Mouse (Mus musculus): ENCODE data around the gene Hs6st3. TPM values are rescaled to one million over a fixed set of nuclear protein-coding genes. Genes with fewer than 3 reads are reported as not detected.

Gene Hs6st3
- polyA plus RNA-seq, 1 experiment from 2014 or later, result 0.11 TPM

- no peak for ATAC-seq (ENCODE audit: low FRiP score, low TSS enrichment)
- Histone ChIP-seq H3K4me3 (ENCODE audit: low read depth, low read length) (no peak overlapping the region), H3K4me2 (replicated peaks; ENCODE audit: low read depth) (no peak overlapping the region), H3K9me3 (ENCODE audit: control insufficient read depth, low read length) (no peaks in the 10 kb centered on the region), H3K27ac (replicated peaks) (no peak overlapping the region), H3K4me1 (replicated peaks; ENCODE audit: control insufficient read depth, insufficient read depth) (no peaks in the 10 kb centered on the region), H3K27me3 (ENCODE audit: control insufficient read depth, insufficient read depth, low read length) (no peaks in the 10 kb centered on the region), H3K9ac (ENCODE audit: low read length) (no peak overlapping the region), H3K36me3 (ENCODE audit: control insufficient read depth, insufficient read depth, low read length) (no peaks in the 10 kb centered on the region)
- DNase-seq (ENCODE audit: low spot score), result no peak
- 84% methylated on average over 3 of the region's 3 CpGs for WGBS
- no peak for TF ChIP-seq EP300 (optimal IDR thresholded peaks at IDR 0.05)
- TF ChIP-seq CTCF (IDR thresholded peaks at IDR 0.05; ENCODE audit: low read depth), result no peak
Observed at GRCm38 (mm10) chr14:119714712-119715111, 576.6 kb downstream of the Hs6st3 start.

- 50% methylated on average over 1 of the region's 1 CpGs for WGBS
- no peak for ATAC-seq (ENCODE audit: low FRiP score, low TSS enrichment)
- no peak overlapping the region for H3K27ac ChIP-seq (replicated peaks)
Observed at GRCm38 (mm10) chr14:119717323-119717722, 579.2 kb downstream of the Hs6st3 start.

GRCm38 (mm10) chr14:119725102-119725501 is 587.0 kb downstream of the Hs6st3 start:
- DNase-seq (ENCODE audit: low spot score) (no peak), ATAC-seq (ENCODE audit: low FRiP score, low TSS enrichment) (no peak)
- Histone ChIP-seq H3K9ac (ENCODE audit: low read length) (no peak overlapping the region), H3K4me2 (replicated peaks; ENCODE audit: low read depth) (no peak overlapping the region), H3K27me3 (ENCODE audit: control insufficient read depth, insufficient read depth, low read length) (no peaks in the 10 kb centered on the region), H3K9me3 (ENCODE audit: control insufficient read depth, low read length) (no peaks in the 10 kb centered on the region), H3K36me3 (ENCODE audit: control insufficient read depth, insufficient read depth, low read length) (no peaks in the 10 kb centered on the region), H3K4me1 (replicated peaks; ENCODE audit: control insufficient read depth, insufficient read depth) (no peaks in the 10 kb centered on the region), H3K4me3 (ENCODE audit: low read depth, low read length) (no peak overlapping the region), H3K27ac (replicated peaks) (no peak overlapping the region)
- TF ChIP-seq CTCF (IDR thresholded peaks at IDR 0.05; ENCODE audit: low read depth) (no peak), EP300 (optimal IDR thresholded peaks at IDR 0.05) (no peak)
- WGBS, result 58% methylated on average over 6 of the region's 6 CpGs

More at GRCm38 (mm10) chr14:119717323-119717722, 579.2 kb downstream of the Hs6st3 start:
- H3K9ac ChIP-seq (ENCODE audit: low read length), result no peak overlapping the region
- no peaks in the 10 kb centered on the region for H3K9me3 ChIP-seq (ENCODE audit: control insufficient read depth, low read length)
- TF ChIP-seq CTCF (IDR thresholded peaks at IDR 0.05; ENCODE audit: low read depth) (no peak), EP300 (optimal IDR thresholded peaks at IDR 0.05) (no peak)
- DNase-seq (ENCODE audit: low spot score), result no peak
- H3K4me3 ChIP-seq (ENCODE audit: low read depth, low read length), result no peak overlapping the region
- H3K4me2 ChIP-seq (replicated peaks; ENCODE audit: low read depth), result no peak overlapping the region
- H3K36me3 ChIP-seq (ENCODE audit: control insufficient read depth, insufficient read depth, low read length), result no peaks in the 10 kb centered on the region
- no peaks in the 10 kb centered on the region for H3K4me1 ChIP-seq (replicated peaks; ENCODE audit: control insufficient read depth, insufficient read depth)
- no peaks in the 10 kb centered on the region for H3K27me3 ChIP-seq (ENCODE audit: control insufficient read depth, insufficient read depth, low read length)

- DNase-seq (ENCODE audit: low spot score) (no peak), ATAC-seq (ENCODE audit: low FRiP score, low TSS enrichment) (no peak)
- Histone ChIP-seq H3K4me2 (replicated peaks; ENCODE audit: low read depth) (no peak overlapping the region), H3K9ac (ENCODE audit: low read length) (no peak overlapping the region), H3K36me3 (ENCODE audit: control insufficient read depth, insufficient read depth, low read length) (no peaks in the 10 kb centered on the region), H3K27ac (replicated peaks) (no peak overlapping the region), H3K27me3 (ENCODE audit: control insufficient read depth, insufficient read depth, low read length) (no peaks in the 10 kb centered on the region), H3K4me1 (replicated peaks; ENCODE audit: control insufficient read depth, insufficient read depth) (no peaks in the 10 kb centered on the region), H3K9me3 (ENCODE audit: control insufficient read depth, low read length) (no peaks in the 10 kb centered on the region), H3K4me3 (ENCODE audit: low read depth, low read length) (no peak overlapping the region)
- WGBS, result 70% methylated on average over 7 of the region's 7 CpGs
- TF ChIP-seq EP300 (optimal IDR thresholded peaks at IDR 0.05) (no peak), CTCF (IDR thresholded peaks at IDR 0.05; ENCODE audit: low read depth) (no peak)
Observed at GRCm38 (mm10) chr14:119731436-119732080, 593.4 kb downstream of the Hs6st3 start.

GRCm38 (mm10) chr14:119732219-119732618 is 594.1 kb downstream of the Hs6st3 start:
- no peak for TF ChIP-seq EP300 (optimal IDR thresholded peaks at IDR 0.05)
- TF ChIP-seq CTCF (IDR thresholded peaks at IDR 0.05; ENCODE audit: low read depth), result no peak
- DNase-seq (ENCODE audit: low spot score), result no peak
- H3K27ac ChIP-seq (replicated peaks), result no peak overlapping the region
- H3K9ac ChIP-seq (ENCODE audit: low read length), result no peak overlapping the region
- H3K9me3 ChIP-seq (ENCODE audit: control insufficient read depth, low read length), result no peaks in the 10 kb centered on the region
- no peak overlapping the region for H3K4me3 ChIP-seq (ENCODE audit: low read depth, low read length)
- H3K36me3 ChIP-seq (ENCODE audit: control insufficient read depth, insufficient read depth, low read length), result no peaks in the 10 kb centered on the region
- WGBS, result 91% methylated on average over 4 of the region's 4 CpGs
- no peak overlapping the region for H3K4me2 ChIP-seq (replicated peaks; ENCODE audit: low read depth)
- H3K4me1 ChIP-seq (replicated peaks; ENCODE audit: control insufficient read depth, insufficient read depth), result no peaks in the 10 kb centered on the region
- no peaks in the 10 kb centered on the region for H3K27me3 ChIP-seq (ENCODE audit: control insufficient read depth, insufficient read depth, low read length)
- no peak for ATAC-seq (ENCODE audit: low FRiP score, low TSS enrichment)

GRCm38 (mm10) chr14:119737408-119737961 is 599.3 kb downstream of the Hs6st3 start:
- Histone ChIP-seq H3K36me3 (ENCODE audit: control insufficient read depth, insufficient read depth, low read length) (no peaks in the 10 kb centered on the region), H3K4me1 (replicated peaks; ENCODE audit: control insufficient read depth, insufficient read depth) (no peaks in the 10 kb centered on the region), H3K4me2 (replicated peaks; ENCODE audit: low read depth) (no peak overlapping the region), H3K9ac (ENCODE audit: low read length) (no peak overlapping the region), H3K27ac (replicated peaks) (no peak overlapping the region), H3K27me3 (ENCODE audit: control insufficient read depth, insufficient read depth, low read length) (no peaks in the 10 kb centered on the region), H3K4me3 (ENCODE audit: low read depth, low read length) (no peak overlapping the region), H3K9me3 (ENCODE audit: control insufficient read depth, low read length) (no peaks in the 10 kb centered on the region)
- TF ChIP-seq CTCF (IDR thresholded peaks at IDR 0.05; ENCODE audit: low read depth) (no peak), EP300 (optimal IDR thresholded peaks at IDR 0.05) (no peak)
- no peak for ATAC-seq (ENCODE audit: low FRiP score, low TSS enrichment)
- 80% methylated on average over 5 of the region's 5 CpGs for WGBS
- DNase-seq (ENCODE audit: low spot score), result no peak
